Mouse (Mus musculus): ENCODE measurements around the gene Zdhhc18. TPM values are rescaled to one million over a fixed set of nuclear protein-coding genes. Genes with fewer than 3 reads are reported as not detected.

Zdhhc18 gene
- polyA plus RNA-seq, 1 experiment = 27.4 TPM

- TF ChIP-seq POLR2A (IDR thresholded peaks at IDR 0.05; ENCODE audit: borderline replicate concordance, low read depth, low read length) (no peak), CTCF (IDR thresholded peaks at IDR 0.05; ENCODE audit: low read depth, low read length) (no peak)
- peak overlapping the region; percentile 52; the same call in 1 of the 2 replicates for H3K27ac ChIP-seq (ENCODE audit: insufficient read depth, low read depth, low read length)
- no peak overlapping the region for H3K4me3 ChIP-seq (ENCODE audit: insufficient read depth, low read length)
- H3K4me1 ChIP-seq (ENCODE audit: control insufficient read depth, insufficient read depth, low read length) = peaks cover 29% of the 10 kb centered on the region
Observed at GRCm38 (mm10) chr4:133676189-133676588, 26.2 kb upstream of the Zdhhc18 start.

GRCm38 (mm10) chr4:133675594-133676016 is 25.7 kb upstream of the Zdhhc18 start:
- H3K27ac ChIP-seq (ENCODE audit: insufficient read depth, low read depth, low read length) = peak overlapping the region; percentile 52
- H3K4me3 ChIP-seq (ENCODE audit: insufficient read depth, low read length) = no peak overlapping the region
- peaks cover 32% of the 10 kb centered on the region for H3K4me1 ChIP-seq (ENCODE audit: control insufficient read depth, insufficient read depth, low read length)
- no peak for TF ChIP-seq CTCF (IDR thresholded peaks at IDR 0.05; ENCODE audit: low read depth, low read length)
- no peak for TF ChIP-seq POLR2A (IDR thresholded peaks at IDR 0.05; ENCODE audit: borderline replicate concordance, low read depth, low read length)

DNA sequence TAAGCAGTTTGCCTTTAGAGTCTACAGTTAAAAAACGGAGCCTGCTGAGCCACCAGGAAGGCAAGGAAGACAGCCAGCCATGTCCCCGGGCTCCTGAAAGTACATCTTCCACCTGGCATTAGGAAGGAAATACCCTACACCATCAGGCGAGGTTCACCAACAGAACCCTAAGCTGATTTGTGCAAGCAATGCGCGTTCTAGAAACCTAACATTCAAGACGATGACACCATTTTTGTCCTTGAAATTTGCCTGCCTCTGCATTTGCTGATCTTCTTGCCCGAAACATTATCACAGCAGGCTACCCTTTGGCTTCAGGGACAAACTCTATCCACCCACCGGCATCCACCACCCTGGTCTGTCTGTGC is 24.4 kb upstream of the Zdhhc18 start:
- peak overlapping the region; percentile 73 for H3K27ac ChIP-seq (ENCODE audit: insufficient read depth, low read depth, low read length)
- no peak for TF ChIP-seq CTCF (IDR thresholded peaks at IDR 0.05; ENCODE audit: low read depth, low read length)
- no peak for TF ChIP-seq POLR2A (IDR thresholded peaks at IDR 0.05; ENCODE audit: borderline replicate concordance, low read depth, low read length)
- H3K4me1 ChIP-seq (ENCODE audit: control insufficient read depth, insufficient read depth, low read length) = peaks cover 32% of the 10 kb centered on the region
- H3K4me3 ChIP-seq (ENCODE audit: insufficient read depth, low read length) = peak overlapping the region; percentile 12

DNA sequence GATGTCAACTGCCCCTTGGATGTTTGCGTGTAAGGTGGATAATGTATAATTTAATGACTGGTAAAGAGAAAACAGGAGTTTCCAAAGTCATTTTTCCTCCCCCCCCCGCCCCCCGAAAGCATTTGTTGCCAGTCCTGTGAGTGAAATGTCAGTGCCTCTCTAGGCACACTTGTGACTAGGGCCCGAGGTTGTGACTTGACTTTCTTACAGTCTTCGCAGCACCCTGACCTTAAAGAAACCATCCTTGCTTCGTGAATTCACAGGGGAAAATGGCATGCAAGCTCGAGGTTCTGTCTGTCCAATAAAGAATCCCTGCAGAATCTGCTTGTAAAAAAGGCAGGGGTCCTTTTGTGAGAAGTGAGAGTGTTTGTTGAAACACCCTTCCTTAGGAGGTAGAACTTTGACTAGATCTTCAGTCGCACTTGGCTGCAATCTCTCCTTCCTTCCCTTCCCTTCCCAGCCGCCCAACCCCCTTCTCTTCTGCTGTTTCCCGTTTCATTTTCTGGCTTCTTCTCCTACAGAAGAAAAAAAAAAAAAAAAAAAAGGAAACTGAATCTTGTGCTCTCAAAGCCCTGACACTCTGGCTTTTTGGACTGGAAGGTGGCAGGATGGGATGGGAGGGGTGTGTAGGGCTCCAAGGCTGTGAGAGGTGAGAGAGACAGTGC is 23.8 kb upstream of the Zdhhc18 start:
- peaks cover 32% of the 10 kb centered on the region for H3K4me1 ChIP-seq (ENCODE audit: control insufficient read depth, insufficient read depth, low read length)
- peak overlapping the region; percentile 52 for H3K4me3 ChIP-seq (ENCODE audit: insufficient read depth, low read length)
- H3K27ac ChIP-seq (ENCODE audit: insufficient read depth, low read depth, low read length) = peak overlapping the region; percentile 100
- TF ChIP-seq CTCF (IDR thresholded peaks at IDR 0.05; ENCODE audit: low read depth, low read length) (peak; percentile 16; the same call in 1 of the 2 replicates), POLR2A (IDR thresholded peaks at IDR 0.05; ENCODE audit: borderline replicate concordance, low read depth, low read length) (no peak)

DNA sequence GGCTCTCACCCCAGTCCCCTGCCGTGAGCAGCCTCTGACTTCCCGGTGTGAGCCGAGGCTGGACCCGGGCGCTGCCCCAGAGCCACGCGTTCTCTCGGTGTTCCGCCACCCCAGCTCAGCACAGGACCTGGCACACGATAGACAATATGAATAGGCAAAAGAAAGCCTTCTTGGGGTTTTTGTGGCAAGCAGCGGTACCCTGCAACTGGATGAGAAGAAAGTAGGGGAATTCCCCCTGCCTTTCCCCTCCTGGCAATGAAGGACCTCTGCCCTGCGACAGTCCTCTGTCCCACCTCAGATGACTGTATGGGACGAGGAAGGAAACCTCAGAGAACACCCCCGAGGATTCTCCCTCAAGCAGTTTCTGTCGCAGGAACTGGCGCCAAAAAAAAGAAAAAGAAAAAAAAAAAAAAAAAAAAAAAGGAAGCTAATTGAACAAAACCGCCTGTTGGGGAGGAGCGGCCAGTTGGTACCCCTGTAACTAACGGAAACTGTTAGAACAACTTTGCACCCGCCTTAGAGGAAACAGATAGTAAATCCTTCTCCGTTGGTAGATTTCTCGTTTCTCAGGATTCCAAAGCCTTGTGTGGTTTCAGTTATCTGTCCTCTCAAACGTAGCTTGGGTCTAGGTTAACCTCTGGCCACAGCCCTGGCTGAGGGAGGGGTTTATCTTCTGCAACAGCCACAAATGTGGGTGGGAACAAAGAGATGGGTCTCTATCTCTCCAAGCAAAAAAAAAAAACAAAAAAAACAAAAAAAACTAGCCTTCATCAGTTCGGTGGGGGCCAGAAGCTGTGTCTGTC is 23.1 kb upstream of the Zdhhc18 start:
- peaks cover 32% of the 10 kb centered on the region for H3K4me1 ChIP-seq (ENCODE audit: control insufficient read depth, insufficient read depth, low read length)
- peak overlapping the region; percentile 62 for H3K4me3 ChIP-seq (ENCODE audit: insufficient read depth, low read length)
- no peak for TF ChIP-seq POLR2A (IDR thresholded peaks at IDR 0.05; ENCODE audit: borderline replicate concordance, low read depth, low read length)
- TF ChIP-seq CTCF (IDR thresholded peaks at IDR 0.05; ENCODE audit: low read depth, low read length) = no peak
- peak overlapping the region; percentile 100 for H3K27ac ChIP-seq (ENCODE audit: insufficient read depth, low read depth, low read length)

DNA sequence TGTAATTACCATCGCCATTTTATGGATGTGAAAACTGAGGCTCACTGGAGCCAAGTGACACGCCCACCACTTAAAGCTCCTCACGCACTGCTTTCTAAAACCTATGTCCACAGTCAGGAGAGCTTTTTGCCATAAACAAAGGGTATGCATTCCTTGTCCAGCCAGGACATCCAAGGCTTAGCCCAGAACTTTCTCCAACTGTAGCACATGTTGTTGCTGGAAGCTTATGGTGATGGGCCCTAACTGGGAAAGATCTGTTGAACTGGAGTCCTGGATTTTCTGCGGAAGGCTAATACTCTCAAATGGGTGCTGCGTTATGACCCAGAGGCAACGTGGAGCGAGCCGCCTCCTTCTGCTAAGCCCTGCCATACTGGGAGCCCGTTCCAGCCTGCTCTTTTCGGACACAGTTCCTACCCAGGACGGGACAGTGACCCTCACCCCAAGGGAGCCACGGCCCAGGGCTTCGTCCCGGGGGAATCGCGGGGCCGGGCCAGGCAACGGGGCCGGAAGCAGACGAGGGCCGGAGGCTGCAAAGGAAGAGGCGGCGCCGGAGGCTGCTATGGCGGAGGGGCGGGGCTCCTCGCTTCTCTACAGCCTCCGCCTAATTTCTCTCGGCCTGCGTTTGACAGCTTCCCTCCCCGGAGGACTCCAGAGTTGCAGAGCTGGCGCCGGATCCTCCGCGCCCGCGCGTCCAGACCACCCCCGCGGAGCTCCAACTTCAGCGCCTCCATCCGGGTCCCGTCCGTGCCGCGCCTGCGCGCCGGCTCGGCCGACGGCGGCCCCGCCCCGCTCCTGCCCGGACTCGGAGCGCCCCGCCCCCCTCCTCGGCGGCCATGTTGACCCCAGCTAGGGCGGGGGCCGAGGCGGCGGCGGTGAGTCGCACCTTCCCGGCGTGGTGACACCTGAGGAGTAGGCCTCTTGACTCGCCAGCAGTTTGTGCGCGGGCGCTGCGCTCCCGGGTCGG is 22.2 kb upstream of the Zdhhc18 start, which contains the start of gene Pigv:
Gene Pigv (minus strand): TSS at position 767 of the 964 bp plus-strand sequence.
- TF ChIP-seq CTCF (IDR thresholded peaks at IDR 0.05; ENCODE audit: low read depth, low read length) = no peak
- TF ChIP-seq POLR2A (IDR thresholded peaks at IDR 0.05; ENCODE audit: borderline replicate concordance, low read depth, low read length) = no peak
- Histone ChIP-seq H3K4me1 (ENCODE audit: control insufficient read depth, insufficient read depth, low read length) (peaks cover 32% of the 10 kb centered on the region), H3K4me3 (ENCODE audit: insufficient read depth, low read length) (peak within 1 kb of the TSS; percentile 62), H3K27ac (ENCODE audit: insufficient read depth, low read depth, low read length) (peak within 1 kb of the TSS; percentile 100)

DNA sequence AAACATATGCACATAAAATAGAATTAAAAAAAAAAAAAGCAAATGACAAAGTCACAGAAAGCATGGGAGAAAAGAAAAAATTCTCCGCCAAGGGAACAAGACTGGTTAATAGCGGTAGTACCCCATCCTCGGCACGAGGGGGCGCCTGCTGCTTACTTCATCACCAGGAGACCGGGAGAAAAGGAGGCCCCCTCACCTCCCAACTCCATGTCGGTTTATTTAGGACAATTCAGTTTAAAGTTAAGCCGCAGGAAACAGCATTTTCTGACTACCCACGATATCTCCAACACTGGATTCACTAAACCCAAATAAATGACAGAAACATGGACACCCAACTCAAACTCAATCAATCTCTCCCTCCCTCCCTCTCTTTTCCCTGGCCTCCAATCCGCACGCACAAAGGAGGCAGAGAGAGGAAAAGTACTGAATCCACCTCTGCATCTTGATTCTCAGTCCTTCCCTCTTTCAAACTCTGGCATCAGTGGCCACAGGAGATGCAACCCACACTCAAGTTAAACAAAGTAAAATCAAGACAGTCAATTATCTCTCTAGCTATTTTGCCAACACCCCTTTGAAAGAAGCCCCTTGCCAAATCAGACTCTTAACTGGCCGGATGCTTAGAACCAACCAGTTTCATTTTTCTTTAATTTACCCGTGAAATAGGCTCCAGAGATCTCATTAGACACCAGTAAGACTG is 21.4 kb upstream of the Zdhhc18 start:
- TF ChIP-seq CTCF (IDR thresholded peaks at IDR 0.05; ENCODE audit: low read depth, low read length) (peak; percentile 87), POLR2A (IDR thresholded peaks at IDR 0.05; ENCODE audit: borderline replicate concordance, low read depth, low read length) (no peak)
- Histone ChIP-seq H3K4me1 (ENCODE audit: control insufficient read depth, insufficient read depth, low read length) (peaks cover 32% of the 10 kb centered on the region), H3K4me3 (ENCODE audit: insufficient read depth, low read length) (peak overlapping the region; percentile 62), H3K27ac (ENCODE audit: insufficient read depth, low read depth, low read length) (peak overlapping the region; percentile 100)

- H3K27ac ChIP-seq (ENCODE audit: insufficient read depth, low read depth, low read length) = no peak overlapping the region
- peaks cover 20% of the 10 kb centered on the region for H3K4me1 ChIP-seq (ENCODE audit: control insufficient read depth, insufficient read depth, low read length)
- H3K4me3 ChIP-seq (ENCODE audit: insufficient read depth, low read length) = no peak overlapping the region
- TF ChIP-seq CTCF (IDR thresholded peaks at IDR 0.05; ENCODE audit: low read depth, low read length) = no peak
- TF ChIP-seq POLR2A (IDR thresholded peaks at IDR 0.05; ENCODE audit: borderline replicate concordance, low read depth, low read length) = no peak
Observed at GRCm38 (mm10) chr4:133669652-133670210, 19.8 kb upstream of the Zdhhc18 start.

Data from bone marrow macrophage, adult 2 months (primary cell).